Mouse (Mus musculus): ENCODE data around the gene Zscan2. TPM values are rescaled to one million over a fixed set of nuclear protein-coding genes. Genes with fewer than 3 reads are reported as not detected.
A peak's percentile ranks its signal among the peaks of the same experiment; 100 is the strongest.

Zscan2 gene
- polyA plus RNA-seq, 1 experiment from 2014 or later, result 0.37 TPM

DNA sequence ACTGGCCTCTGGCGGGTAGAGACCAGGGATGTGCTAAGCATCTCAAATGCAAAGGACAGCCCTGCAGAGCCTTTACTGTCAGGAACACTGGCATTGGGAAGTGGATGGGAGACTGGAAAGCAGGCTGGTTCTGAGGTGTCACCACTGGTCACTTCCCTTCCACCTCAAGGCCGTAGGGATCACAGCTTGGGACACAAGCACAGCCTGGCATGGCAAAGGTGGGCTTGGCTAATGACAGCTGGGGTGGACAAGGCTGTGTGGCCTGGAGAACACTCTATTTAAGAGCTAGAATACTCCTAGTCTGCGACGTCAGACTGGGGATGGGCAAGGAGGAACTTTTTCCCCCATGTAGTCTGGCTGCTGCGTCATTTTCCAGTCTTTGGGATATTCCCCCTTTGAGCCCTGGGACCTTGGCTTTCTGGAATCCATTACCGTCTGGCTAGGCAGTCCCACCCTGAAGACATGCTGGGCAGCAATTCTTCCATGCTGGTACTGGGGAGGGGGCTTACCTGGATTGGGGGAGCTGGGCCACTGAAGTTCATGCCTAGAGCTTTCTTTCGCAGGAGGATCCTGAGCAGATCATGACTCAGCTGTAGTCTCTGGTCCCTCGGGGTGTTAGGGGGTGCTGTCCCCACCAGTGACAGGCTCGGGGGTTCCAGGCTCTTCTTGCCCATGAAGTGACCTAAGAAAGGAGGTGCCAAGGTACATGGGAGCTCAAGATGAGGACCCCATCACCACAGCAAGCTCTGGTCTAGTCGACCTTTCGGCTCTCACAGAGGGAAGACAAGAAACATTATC is 43.1 kb downstream of the Zscan2 start:
- Histone ChIP-seq H3K36me3 (peaks cover 7% of the 10 kb centered on the region), H3K27me3 (no peaks in the 10 kb centered on the region), H3K27ac (no peak overlapping the region), H3K4me2 (peak overlapping the region; percentile 88), H3K4me3 (replicated peaks) (no peak overlapping the region), H3K4me1 (replicated peaks) (peaks cover 45% of the 10 kb centered on the region), H3K9me3 (replicated peaks) (no peaks in the 10 kb centered on the region), H3K9ac (no peak overlapping the region)
- WGBS (ENCODE audit: insufficient replicate concordance), result 77% methylated on average over 11 of the region's 11 CpGs
- DNase-seq, result no peak
- no peak for ATAC-seq (ENCODE audit: low read depth)

DNA sequence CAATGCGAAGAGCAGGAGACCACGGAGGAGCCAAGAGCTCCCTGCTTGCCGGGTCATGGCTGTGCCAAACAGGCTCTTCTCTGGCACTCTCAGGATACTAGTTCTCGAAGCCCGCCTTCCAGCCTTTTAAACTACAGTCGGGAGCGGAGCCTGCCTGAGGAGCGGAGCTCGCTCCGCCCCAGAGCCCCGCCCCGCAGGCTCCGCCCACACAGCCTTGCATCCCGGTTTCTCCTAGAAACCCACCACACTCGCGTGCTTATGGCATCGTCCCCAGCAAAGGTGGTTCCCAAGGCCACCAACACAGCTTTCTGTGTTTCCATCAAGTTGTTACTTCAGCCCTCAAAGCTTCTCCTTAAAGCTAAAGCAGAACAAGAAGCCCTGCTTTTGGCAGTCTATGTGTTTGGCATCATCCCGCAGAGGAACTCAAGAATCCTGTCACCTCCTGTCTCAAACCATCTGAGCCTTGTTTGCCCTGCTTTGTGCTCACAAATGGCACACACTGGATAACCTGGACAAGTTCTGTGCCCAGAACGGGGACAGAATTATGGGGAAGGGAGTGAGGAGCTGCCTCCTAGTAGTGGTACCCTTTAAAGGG is 44.3 kb downstream of the Zscan2 start, which contains the start of gene Nmb:
TSS of gene Nmb (minus strand) at position 156 of the 595 bp plus-strand sequence.
- no peak within 1 kb of the TSS for H3K27ac ChIP-seq
- H3K9me3 ChIP-seq (replicated peaks), result no peaks in the 10 kb centered on the region
- 3% methylated on average over 19 of the region's 19 CpGs for WGBS (ENCODE audit: insufficient replicate concordance)
- peak within 1 kb of the TSS; percentile 60 for H3K4me3 ChIP-seq (replicated peaks)
- H3K27me3 ChIP-seq, result no peaks in the 10 kb centered on the region
- DNase-seq (peak; percentile 45), ATAC-seq (ENCODE audit: low read depth) (no peak)
- 0 out of 2 replicates have a peak, but pooled peaks cover 5% of the 10 kb centered on the region for H3K36me3 ChIP-seq
- H3K4me2 ChIP-seq, result peak within 1 kb of the TSS; percentile 88
- H3K4me1 ChIP-seq (replicated peaks), result peaks cover 36% of the 10 kb centered on the region
- peak within 1 kb of the TSS; percentile 72 for H3K9ac ChIP-seq

DNA sequence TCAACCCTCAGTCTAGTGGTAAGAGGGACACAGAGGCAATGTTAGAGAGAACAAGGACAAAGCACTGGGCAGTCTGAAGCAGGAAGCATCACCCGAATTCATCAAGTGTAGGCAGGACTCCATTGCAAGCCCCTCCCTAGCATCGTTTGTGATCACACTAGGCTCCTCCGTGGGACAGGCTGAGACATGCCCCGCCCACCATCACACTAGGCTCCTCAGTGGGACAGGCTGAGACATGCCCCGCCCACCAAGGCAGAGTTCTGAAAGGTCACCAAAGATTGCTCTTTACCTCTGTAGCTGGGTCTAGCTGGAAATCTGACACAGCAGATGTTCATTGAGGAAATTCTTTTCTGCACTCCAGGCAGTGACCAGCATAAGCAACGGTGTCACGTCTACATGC is 50.3 kb downstream of the Zscan2 start:
- WGBS (ENCODE audit: insufficient replicate concordance), result 64% methylated on average over 7 of the region's 7 CpGs
- Histone ChIP-seq H3K4me3 (replicated peaks) (no peak overlapping the region), H3K9me3 (replicated peaks) (no peaks in the 10 kb centered on the region), H3K36me3 (peaks cover 57% of the 10 kb centered on the region), H3K27ac (no peak overlapping the region), H3K27me3 (no peaks in the 10 kb centered on the region), H3K4me2 (no peak overlapping the region), H3K4me1 (replicated peaks) (no peaks in the 10 kb centered on the region), H3K9ac (no peak overlapping the region)
- DNase-seq (peak; percentile 32), ATAC-seq (ENCODE audit: low read depth) (no peak)

DNA sequence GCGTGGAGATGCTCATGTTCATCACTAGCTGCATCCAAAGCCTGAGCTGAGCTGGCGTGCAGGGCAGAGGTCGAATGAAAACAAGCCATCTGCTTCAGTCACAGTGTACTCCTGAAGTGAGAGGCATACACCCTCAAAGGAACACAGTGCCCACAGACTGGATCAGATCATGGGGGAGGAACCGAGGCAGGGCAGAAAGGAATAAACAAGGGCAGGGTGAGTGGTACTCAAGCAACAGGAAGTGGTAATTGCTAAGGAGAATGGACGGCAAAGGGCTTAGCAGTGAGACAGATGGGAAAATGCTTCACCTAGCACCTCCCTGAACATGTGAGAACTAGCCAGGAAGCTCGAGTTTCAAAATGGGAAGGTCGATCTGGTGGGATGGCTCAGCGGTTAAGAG is 51.8 kb downstream of the Zscan2 start:
- WGBS (ENCODE audit: insufficient replicate concordance), result 79% methylated on average over 8 of the region's 8 CpGs
- Histone ChIP-seq H3K4me2 (no peak overlapping the region), H3K4me1 (replicated peaks) (no peaks in the 10 kb centered on the region), H3K4me3 (replicated peaks) (no peak overlapping the region), H3K36me3 (peaks cover 71% of the 10 kb centered on the region), H3K27ac (no peak overlapping the region), H3K27me3 (no peaks in the 10 kb centered on the region), H3K9ac (no peak overlapping the region), H3K9me3 (replicated peaks) (no peaks in the 10 kb centered on the region)
- DNase-seq (no peak), ATAC-seq (ENCODE audit: low read depth) (no peak)

DNA sequence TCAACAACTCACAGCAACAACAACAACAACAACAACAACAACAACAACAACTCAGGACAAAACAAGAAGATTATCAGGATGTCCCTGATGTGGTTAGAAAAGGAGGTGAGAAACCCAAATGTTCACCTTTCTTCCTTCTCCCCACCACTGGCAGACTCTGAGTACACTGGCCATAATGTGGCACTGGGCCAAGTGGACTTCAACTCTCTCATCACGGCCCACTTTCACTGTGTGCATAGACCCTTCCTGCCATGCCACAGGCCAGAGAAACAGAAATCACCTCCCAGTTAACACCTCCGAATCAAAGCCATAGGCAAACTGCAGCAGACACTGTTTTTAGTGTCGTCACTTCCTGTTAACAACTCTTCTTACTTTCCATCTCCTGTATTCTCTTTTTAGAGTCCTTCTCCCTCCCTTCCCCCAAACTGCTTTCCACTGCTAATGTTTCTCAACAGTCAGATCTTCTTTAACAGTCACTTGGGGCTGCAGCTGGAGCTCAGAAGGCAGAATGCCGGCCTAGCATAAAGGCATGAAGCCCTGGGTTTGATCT is 57.3 kb downstream of the Zscan2 start:
- Histone ChIP-seq H3K4me2 (no peak overlapping the region), H3K9ac (no peak overlapping the region), H3K27ac (no peak overlapping the region), H3K4me3 (replicated peaks) (no peak overlapping the region), H3K4me1 (replicated peaks) (peaks cover 22% of the 10 kb centered on the region), H3K27me3 (no peaks in the 10 kb centered on the region), H3K36me3 (peaks cover 76% of the 10 kb centered on the region), H3K9me3 (replicated peaks) (no peaks in the 10 kb centered on the region)
- ATAC-seq (ENCODE audit: low read depth) (no peak), DNase-seq (no peak)
- WGBS (ENCODE audit: insufficient replicate concordance), result 75% methylated on average over 4 of the region's 4 CpGs

DNA sequence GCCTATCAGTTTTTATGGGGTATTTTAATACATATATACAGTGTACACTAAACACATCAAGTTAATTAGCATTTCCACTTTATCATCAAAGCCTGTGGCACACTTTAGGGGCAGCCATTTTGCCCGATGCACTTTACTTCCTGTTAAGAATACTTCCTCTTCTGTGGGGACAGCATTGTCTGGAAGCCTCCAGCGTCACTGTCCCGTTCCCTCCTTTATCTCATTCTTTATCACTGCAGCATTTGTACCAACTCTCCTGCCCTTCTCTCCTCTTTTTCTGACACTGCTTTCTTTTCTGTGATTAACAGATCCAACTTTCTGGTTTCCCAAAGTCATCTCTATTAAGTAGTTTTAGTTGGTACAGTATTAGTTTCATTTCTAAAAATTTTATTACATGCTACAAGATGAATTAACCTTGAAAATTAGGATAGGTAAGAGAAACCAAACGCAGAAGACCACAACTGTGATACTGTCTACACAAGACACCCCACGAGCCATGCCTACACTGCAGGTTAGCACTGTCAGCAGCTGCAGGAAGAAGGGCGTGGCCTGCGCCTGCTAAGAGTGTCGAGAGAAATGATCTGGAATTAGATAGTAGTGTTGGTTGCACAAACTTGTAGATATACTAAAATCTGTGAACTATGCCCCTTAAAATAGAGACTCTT is 58.4 kb downstream of the Zscan2 start:
- WGBS (ENCODE audit: insufficient replicate concordance), result 23% methylated on average over 8 of the region's 8 CpGs

DNA sequence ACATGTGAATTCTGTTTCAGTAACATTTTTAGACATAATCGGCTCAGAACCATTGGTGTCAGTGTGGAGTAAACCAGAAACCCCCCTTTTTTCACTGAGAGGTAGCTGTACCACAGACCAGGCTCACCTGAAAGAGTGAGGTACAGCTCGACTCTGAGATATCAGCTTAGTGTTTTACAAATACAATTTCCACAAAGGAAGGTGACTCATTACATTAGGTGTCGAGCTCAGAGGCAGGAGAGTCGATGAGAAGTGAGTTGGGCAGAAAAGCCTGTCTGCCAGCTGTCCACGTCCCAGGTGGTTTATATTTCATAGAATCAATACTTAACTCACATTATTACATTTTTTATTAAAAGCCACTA is 58.9 kb downstream of the Zscan2 start:
- no peaks in the 10 kb centered on the region for H3K27me3 ChIP-seq
- WGBS (ENCODE audit: insufficient replicate concordance), result 63% methylated on average over 5 of the region's 5 CpGs
- no peak overlapping the region for H3K9ac ChIP-seq
- H3K36me3 ChIP-seq, result peaks cover 69% of the 10 kb centered on the region
- no peak overlapping the region for H3K4me2 ChIP-seq
- ATAC-seq (ENCODE audit: low read depth) (no peak), DNase-seq (no peak)
- no peak overlapping the region for H3K27ac ChIP-seq
- H3K4me1 ChIP-seq (replicated peaks), result peaks cover 22% of the 10 kb centered on the region
- H3K4me3 ChIP-seq (replicated peaks), result no peak overlapping the region
- no peaks in the 10 kb centered on the region for H3K9me3 ChIP-seq (replicated peaks)

More for the DNA sequence above, 58.4 kb downstream of the Zscan2 start:
- no peaks in the 10 kb centered on the region for H3K27me3 ChIP-seq
- H3K4me2 ChIP-seq, result no peak overlapping the region
- H3K4me3 ChIP-seq (replicated peaks), result no peak overlapping the region
- H3K36me3 ChIP-seq, result peaks cover 69% of the 10 kb centered on the region
- ATAC-seq (ENCODE audit: low read depth), result peak; percentile 59
- H3K27ac ChIP-seq, result no peak overlapping the region; the same call in 1 of the 2 replicates
- H3K9me3 ChIP-seq (replicated peaks), result no peaks in the 10 kb centered on the region
- no peak overlapping the region for H3K9ac ChIP-seq
- no peak for DNase-seq
- peaks cover 22% of the 10 kb centered on the region for H3K4me1 ChIP-seq (replicated peaks)

DNA sequence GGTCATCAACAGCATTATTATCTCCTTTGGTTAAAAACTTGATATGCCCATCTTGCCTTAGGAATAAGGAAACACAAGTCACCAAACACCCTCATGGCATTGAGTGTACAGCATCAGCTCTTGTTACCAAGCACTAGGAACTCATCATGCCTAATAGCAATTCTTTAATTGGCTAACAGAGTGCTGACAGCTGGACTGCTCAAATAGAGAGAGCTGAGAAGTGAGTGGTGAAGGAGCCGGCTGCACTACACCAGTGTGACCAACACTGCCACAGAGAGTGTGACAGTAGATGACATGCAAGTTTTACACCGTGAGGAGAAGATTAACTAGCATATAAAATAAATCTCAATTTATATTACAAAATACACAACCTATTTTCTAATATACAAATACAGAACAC is 62.4 kb downstream of the Zscan2 start:
- Histone ChIP-seq H3K4me3 (replicated peaks) (no peak overlapping the region), H3K9ac (no peak overlapping the region), H3K27ac (no peak overlapping the region), H3K9me3 (replicated peaks) (no peaks in the 10 kb centered on the region), H3K4me1 (replicated peaks) (peaks cover 21% of the 10 kb centered on the region), H3K36me3 (peaks cover 68% of the 10 kb centered on the region), H3K4me2 (no peak overlapping the region), H3K27me3 (no peaks in the 10 kb centered on the region)
- WGBS (ENCODE audit: insufficient replicate concordance), result 81% methylated on average over 2 of the region's 2 CpGs
- no peak for DNase-seq
- ATAC-seq (ENCODE audit: low read depth), result no peak

Other genes starting within 250 kb of the Zscan2 start
- 4.1 and 5.5 TPM in 2 replicates for gene Crtc3, start 172.0 kb upstream of the Zscan2 start, polyA plus RNA-seq (2015; fragmentation: Nextera tagmentation; extraction: Ambion mirVana)
- gene Iqgap1, start 34.9 kb upstream of the Zscan2 start, polyA plus RNA-seq (2015; fragmentation: Nextera tagmentation; extraction: Ambion mirVana), result 13.1 and 15.6 TPM in 2 replicates
- gene Wdr73, start 40.3 kb downstream of the Zscan2 start, polyA plus RNA-seq (2015; fragmentation: Nextera tagmentation; extraction: Ambion mirVana), result 22.5 and 25.3 TPM in 2 replicates
- 1.5 and 1.6 TPM in 2 replicates for gene Nmb, start 44.2 kb downstream of the Zscan2 start, polyA plus RNA-seq (2015; fragmentation: Nextera tagmentation; extraction: Ambion mirVana)
- 120 and 121 TPM in 2 replicates for gene Sec11a, start 86.9 kb downstream of the Zscan2 start, polyA plus RNA-seq (2015; fragmentation: Nextera tagmentation; extraction: Ambion mirVana)
- gene Zfp592, start 132.8 kb downstream of the Zscan2 start, polyA plus RNA-seq (2015; fragmentation: Nextera tagmentation; extraction: Ambion mirVana), result 6.1 and 6.8 TPM in 2 replicates
- 0.15 and 0.16 TPM in 2 replicates for gene Alpk3, start 196.7 kb downstream of the Zscan2 start, polyA plus RNA-seq (2015; fragmentation: Nextera tagmentation; extraction: Ambion mirVana)

All from liver, embryonic 13.5 days (tissue).